Mouse (Mus musculus) heart, postnatal 0 days (tissue): ENCODE measurements around the gene Pou2f3. TPM values are rescaled to one million over a fixed set of nuclear protein-coding genes. Genes with fewer than 3 reads are reported as not detected.

Source experiments
- ATAC-seq: fragments of 200-750 bp; cut with Nextera tagmentation; 2 replicates; pipeline ENCODE4 v1.8.0; 2017; ENCODE audit warnings: low read depth, moderate number of reproducible peaks, moderate library complexity; ENCODE audit not compliant: insufficient read depth
- DNase-seq: peaks from one replicate; pipeline ENCODE4 v3.0.0-alpha.2; 2016; ENCODE audit warnings: low spot score
- H3K27ac ChIP-seq: fragments of 300-500 bp; sonication (generic); 2 replicates; pipeline ENCODE4 v1.5.1; 2014; ENCODE audit warnings: low read depth, mild to moderate bottlenecking
- H3K27me3 ChIP-seq: fragments of 300-500 bp; sonication (generic); 2 replicates; pipeline ENCODE4 v1.6.1; 2014; ENCODE audit warnings: low read length, mixed read lengths; ENCODE audit not compliant: control insufficient read depth, insufficient read depth
- H3K36me3 ChIP-seq: fragments of 300-500 bp; sonication (generic); replicated peaks from 2 replicates; pipeline ENCODE4 v1.6.1; 2014; ENCODE audit warnings: low read length, mixed read lengths; ENCODE audit not compliant: control insufficient read depth, insufficient read depth
- H3K4me1 ChIP-seq: fragments of 300-500 bp; sonication (generic); 2 replicates; pipeline ENCODE4 v1.6.1; 2014; ENCODE audit warnings: antibody characterized with exemption; ENCODE audit not compliant: control insufficient read depth, insufficient read depth
- H3K4me2 ChIP-seq: fragments of 300-500 bp; sonication (generic); 2 replicates; pipeline ENCODE4 v1.6.1; 2014; ENCODE audit warnings: low read depth, mild to moderate bottlenecking, low read length, moderate library complexity
- H3K4me3 ChIP-seq: fragments of 300-500 bp; sonication (generic); 2 replicates; pipeline ENCODE4 v1.5.1; 2014; ENCODE audit warnings: low read depth, low read length
- H3K9ac ChIP-seq: fragments of 300-500 bp; sonication (generic); replicated peaks from 2 replicates; pipeline ENCODE4 v1.6.1; 2014; ENCODE audit warnings: low read depth, low read length, mixed read lengths
- H3K9me3 ChIP-seq: fragments of 300-500 bp; sonication (generic); replicated peaks from 2 replicates; pipeline ENCODE4 v1.6.1; 2016; ENCODE audit warnings: low read length; ENCODE audit not compliant: control insufficient read depth
- CTCF ChIP-seq: IDR thresholded peaks from 2 replicates; pipeline ENCODE4 v1.5.1; 2016; ENCODE audit warnings: antibody characterized with exemption, control low read depth, low read depth
- EP300 ChIP-seq: IDR thresholded peaks from 2 replicates; pipeline ENCODE4 v1.6.1; 2016; ENCODE audit warnings: antibody characterized with exemption, low read depth
- WGBS: fragments of 180-500 bp; shearing (Covaris S2); extraction: QIAGEN DNeasy Blood & Tissue Kit; methylation state at CpG from one replicate; pipeline ENCODE4 v1.1.7; 2014; 5-methylcytosine and 5-hydroxymethylcytosine counted together
- polyA plus RNA-seq: library from polyadenylated mRNA; unstranded; fragments of >200 nt; fragmentation: Nextera tagmentation; extraction: Ambion mirVana; gene quantifications from 2 replicates; pipeline ENCODE4 v1.2.1, GENCODE M21; 2015
- total RNA-seq: library from RNA; depleted of rRNA; stranded (reverse); fragments of >200 nt; gene quantifications from 2 replicates; pipeline ENCODE4 v1.2.3, GENCODE M21; 2014; ENCODE audit warnings: low replicate concordance

Pou2f3 gene
- total and polyA plus RNA-seq, 2 experiments from 2014 or later = 0.08 TPM; not detected in 1

DNA sequence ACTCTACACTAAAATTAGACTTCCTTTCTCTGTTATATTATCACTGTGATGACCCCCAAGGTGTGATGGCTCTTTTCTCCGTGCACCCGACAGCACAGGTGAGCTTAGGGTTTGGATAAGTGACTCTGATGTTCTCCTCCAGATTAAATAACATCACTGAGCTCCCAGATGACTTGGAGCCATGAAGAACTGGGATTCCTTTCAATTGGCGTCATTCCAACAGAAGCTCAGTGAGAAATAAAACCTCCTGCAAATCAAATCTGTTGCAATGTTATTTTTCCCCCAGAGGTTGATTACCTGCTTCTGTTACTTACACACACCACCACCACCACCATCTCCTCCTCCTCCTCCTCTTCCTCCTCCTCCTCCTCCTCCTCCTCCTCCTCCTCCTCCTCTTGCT, 116.4 kb downstream of the Pou2f3 start:
- H3K36me3 ChIP-seq = no peaks in the 10 kb centered on the region
- H3K9ac ChIP-seq = no peak overlapping the region
- WGBS = 34% methylated on average over 3 of the region's 3 CpGs
- no peak overlapping the region for H3K4me2 ChIP-seq
- no peaks in the 10 kb centered on the region for H3K27me3 ChIP-seq
- peaks cover 24% of the 10 kb centered on the region for H3K4me1 ChIP-seq
- no peak for TF ChIP-seq CTCF
- no peak for TF ChIP-seq EP300
- H3K9me3 ChIP-seq = no peaks in the 10 kb centered on the region
- peak; percentile 26 for DNase-seq
- H3K27ac ChIP-seq = no peak overlapping the region
- H3K4me3 ChIP-seq = no peak overlapping the region
- ATAC-seq = no peak

DNA sequence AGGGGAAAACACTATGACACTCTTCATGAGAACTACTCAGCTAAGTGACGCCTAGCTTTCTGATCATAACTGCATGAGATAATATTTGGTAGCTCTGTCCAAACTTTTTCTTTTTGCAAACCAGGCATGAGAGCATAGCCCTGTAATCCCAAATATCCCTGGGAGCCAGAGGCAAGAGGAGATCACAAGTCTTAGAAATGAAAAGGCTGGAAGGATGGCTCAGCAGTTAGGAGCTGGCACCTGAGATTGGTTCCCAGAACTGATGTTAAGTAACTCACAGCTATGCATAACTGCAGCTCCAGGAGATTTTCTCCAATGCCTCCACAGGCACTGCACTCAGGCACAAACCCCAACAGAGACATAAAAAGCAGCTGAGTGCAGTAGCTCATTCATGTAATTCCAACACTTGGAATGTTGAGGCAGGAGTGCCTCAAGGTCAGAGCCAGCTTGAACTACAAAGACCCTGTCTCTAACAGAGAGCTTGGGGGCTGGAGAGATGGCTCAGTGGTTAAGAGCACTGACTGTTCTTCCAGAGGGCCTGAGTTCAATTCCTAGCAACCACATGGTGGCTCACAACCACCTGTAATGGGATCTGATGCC, 124.4 kb downstream of the Pou2f3 start:
- Histone ChIP-seq H3K9ac (no peak overlapping the region), H3K4me2 (no peak overlapping the region), H3K27ac (no peak overlapping the region), H3K27me3 (no peaks in the 10 kb centered on the region), H3K4me3 (no peak overlapping the region), H3K4me1 (peaks cover 33% of the 10 kb centered on the region), H3K36me3 (no peaks in the 10 kb centered on the region), H3K9me3 (no peaks in the 10 kb centered on the region)
- ATAC-seq (no peak), DNase-seq (no peak)
- no peak for TF ChIP-seq CTCF
- TF ChIP-seq EP300 = no peak
- WGBS = 47% methylated on average over 1 of the region's 1 CpGs

DNA sequence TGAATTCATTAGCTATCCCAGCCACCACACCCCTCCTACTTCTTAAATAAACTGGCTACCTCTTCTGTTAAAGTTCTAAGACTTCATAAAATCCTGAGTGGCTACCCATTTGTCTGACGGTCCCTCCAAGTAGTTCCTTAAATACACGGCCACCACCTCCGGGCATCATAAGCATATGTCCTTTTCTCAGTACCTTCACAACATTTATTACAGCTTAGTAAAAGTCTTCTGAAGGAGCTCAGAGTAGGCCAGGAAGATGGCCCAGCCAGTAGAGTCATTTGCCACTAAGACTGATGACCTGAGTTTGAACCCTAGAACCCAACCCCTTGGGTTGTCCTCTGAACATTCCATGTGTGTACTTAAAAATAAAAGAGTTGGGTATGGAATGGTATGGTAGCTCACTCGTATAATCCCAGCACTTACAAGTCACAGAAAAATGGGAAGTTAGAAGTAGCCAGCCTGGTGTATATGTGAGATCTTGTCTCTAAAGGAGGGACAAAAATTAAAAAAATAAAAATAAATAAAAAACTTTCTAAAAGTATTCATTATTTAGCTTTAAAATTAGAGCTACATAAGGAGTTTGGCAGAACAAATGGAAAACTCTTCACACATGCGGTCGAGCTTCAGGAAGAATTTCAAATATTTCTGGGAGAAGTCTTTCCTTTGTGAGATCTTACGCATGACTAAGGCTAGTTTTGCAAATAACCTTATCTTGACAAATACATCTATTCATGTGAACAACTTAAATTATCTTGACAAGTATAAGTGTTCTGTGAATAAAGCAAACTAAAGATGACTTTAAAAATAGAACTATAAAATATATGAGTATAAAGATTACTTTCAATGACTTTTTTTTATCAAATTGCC, 125.4 kb downstream of the Pou2f3 start:
- no peak for TF ChIP-seq CTCF
- no peak for TF ChIP-seq EP300
- no peak overlapping the region for H3K4me3 ChIP-seq
- 53% methylated on average over 7 of the region's 7 CpGs for WGBS
- H3K9me3 ChIP-seq = no peaks in the 10 kb centered on the region
- H3K27me3 ChIP-seq = no peaks in the 10 kb centered on the region
- H3K4me2 ChIP-seq = no peak overlapping the region
- H3K27ac ChIP-seq = no peak overlapping the region
- H3K4me1 ChIP-seq = peaks cover 42% of the 10 kb centered on the region
- ATAC-seq = no peak
- no peaks in the 10 kb centered on the region for H3K36me3 ChIP-seq
- H3K9ac ChIP-seq = no peak overlapping the region
- DNase-seq = no peak

DNA sequence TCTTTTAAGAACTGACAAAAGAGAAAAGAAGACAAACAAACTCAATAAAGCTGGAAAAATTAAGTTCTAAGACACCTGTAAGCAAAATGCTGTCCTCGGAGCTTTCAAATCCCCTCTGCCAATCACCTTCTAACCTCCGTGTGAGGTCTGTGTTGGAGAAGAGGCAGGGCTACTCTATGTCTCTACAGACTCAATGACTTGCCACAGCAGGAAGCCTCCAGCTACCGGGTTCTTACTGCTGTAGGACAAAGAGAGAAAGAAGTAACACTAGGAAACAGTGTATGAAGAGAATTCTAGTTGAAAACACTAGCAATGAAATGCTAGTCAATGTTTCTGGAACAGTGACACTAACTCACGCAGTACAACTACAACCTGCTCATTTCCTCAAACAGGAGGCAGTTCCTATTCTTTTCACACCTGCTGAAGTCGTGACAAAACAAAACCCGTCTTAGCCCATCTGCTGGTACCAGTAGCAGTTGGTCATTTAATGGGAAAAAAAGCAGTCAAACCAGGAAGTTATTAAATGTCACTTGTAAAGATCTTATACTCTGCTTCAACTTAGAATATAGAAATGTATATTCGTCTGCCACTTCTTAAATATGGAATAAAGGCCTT, 126.6 kb downstream of the Pou2f3 start:
- Histone ChIP-seq H3K27ac (no peak overlapping the region), H3K27me3 (no peaks in the 10 kb centered on the region), H3K36me3 (no peaks in the 10 kb centered on the region), H3K9ac (no peak overlapping the region), H3K4me3 (no peak overlapping the region), H3K4me2 (no peak overlapping the region), H3K9me3 (no peaks in the 10 kb centered on the region), H3K4me1 (peaks cover 47% of the 10 kb centered on the region)
- DNase-seq (no peak), ATAC-seq (no peak)
- 57% methylated on average over 7 of the region's 7 CpGs for WGBS
- no peak for TF ChIP-seq CTCF
- no peak for TF ChIP-seq EP300

DNA sequence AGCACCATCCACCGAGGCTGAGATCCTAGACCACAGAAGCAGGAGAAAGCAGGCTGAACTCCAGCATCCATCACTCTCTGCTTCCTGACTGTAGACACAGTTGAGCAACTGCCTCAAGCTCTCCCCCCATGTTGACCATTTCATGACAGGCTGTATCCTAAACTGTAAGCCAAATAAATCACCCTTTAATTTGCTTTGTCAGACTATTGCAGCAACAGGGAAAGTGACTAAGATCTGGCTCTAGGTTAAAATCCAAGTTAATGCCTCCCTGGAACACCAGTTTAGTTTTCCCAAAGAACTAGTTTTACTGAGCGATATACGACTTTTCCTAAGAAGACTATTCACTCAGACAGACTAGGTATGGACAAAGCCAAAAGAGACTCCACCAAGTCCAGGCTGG, 131.5 kb downstream of the Pou2f3 start:
- no peak overlapping the region for H3K4me3 ChIP-seq
- no peaks in the 10 kb centered on the region for H3K9me3 ChIP-seq
- no peaks in the 10 kb centered on the region for H3K36me3 ChIP-seq
- no peak overlapping the region for H3K4me2 ChIP-seq
- WGBS = 90% methylated on average over 3 of the region's 3 CpGs
- DNase-seq = no peak
- H3K9ac ChIP-seq = no peak overlapping the region
- no peaks in the 10 kb centered on the region for H3K27me3 ChIP-seq
- TF ChIP-seq EP300 (no peak), CTCF (no peak)
- ATAC-seq = no peak
- H3K27ac ChIP-seq = no peak overlapping the region
- peaks cover 33% of the 10 kb centered on the region for H3K4me1 ChIP-seq
